Mouse (Mus musculus) neural tube, embryonic 12.5 days (tissue): ENCODE data around the gene Fth1. TPM values are rescaled to one million over a fixed set of nuclear protein-coding genes. Genes with fewer than 3 reads are reported as not detected.

Experiments used
- ATAC-seq: fragments of 200-750 bp; cut with Nextera tagmentation; 2 replicates; pipeline ENCODE4 v1.8.0; 2017; ENCODE audit warnings: low read depth, mild to moderate bottlenecking, moderate TSS enrichment, moderate library complexity; ENCODE audit not compliant: low FRiP score
- H3K27ac ChIP-seq: fragments of 300-500 bp; sonication (generic); 2 replicates; pipeline ENCODE4 v1.5.1; 2016
- H3K27me3 ChIP-seq: fragments of 300-500 bp; sonication (generic); replicated peaks from 2 replicates; pipeline ENCODE4 v1.6.1; 2016; ENCODE audit warnings: mild to moderate bottlenecking
- H3K36me3 ChIP-seq: fragments of 300-500 bp; sonication (generic); 2 replicates; pipeline ENCODE4 v1.6.1; 2016; ENCODE audit warnings: mild to moderate bottlenecking
- H3K4me1 ChIP-seq: fragments of 300-500 bp; sonication (generic); 2 replicates; pipeline ENCODE4 v1.6.1; 2016
- H3K4me2 ChIP-seq: fragments of 300-500 bp; sonication (generic); replicated peaks from 2 replicates; pipeline ENCODE4 v1.6.1; 2016; ENCODE audit warnings: mild to moderate bottlenecking
- H3K4me3 ChIP-seq: fragments of 300-500 bp; sonication (generic); 2 replicates; pipeline ENCODE4 v1.5.1; 2016
- H3K9ac ChIP-seq: fragments of 300-500 bp; sonication (generic); 2 replicates; pipeline ENCODE4 v1.6.1; 2016; ENCODE audit warnings: mild to moderate bottlenecking
- H3K9me3 ChIP-seq: fragments of 300-500 bp; sonication (generic); 2 replicates; pipeline ENCODE4 v1.6.1; 2016; ENCODE audit warnings: mild to moderate bottlenecking
- WGBS: fragments of 180-500 bp; shearing (Covaris S2); methylation state at CpG from one replicate; pipeline ENCODE4 v1.1.7; 2016; 5-methylcytosine and 5-hydroxymethylcytosine counted together
- polyA plus RNA-seq: library from polyadenylated mRNA; unstranded; fragments of >200 nt; fragmentation: Nextera tagmentation; extraction: Ambion mirVana; gene quantifications from 2 replicates; pipeline ENCODE4 v1.2.1, GENCODE M21; 2016

Gene Fth1
- polyA plus RNA-seq, 1 experiment from 2014 or later = 1,314 TPM

- H3K9ac ChIP-seq = no peak overlapping the region
- H3K4me2 ChIP-seq = no peak overlapping the region
- WGBS = 75% methylated on average over 2 of the region's 2 CpGs
- H3K9me3 ChIP-seq = no peaks in the 10 kb centered on the region
- no peaks in the 10 kb centered on the region for H3K36me3 ChIP-seq
- H3K4me3 ChIP-seq = no peak overlapping the region
- H3K4me1 ChIP-seq = 0 out of 2 replicates have a peak, but pooled peaks cover 2% of the 10 kb centered on the region
- H3K27ac ChIP-seq = no peak overlapping the region
- ATAC-seq = no peak
- H3K27me3 ChIP-seq = no peaks in the 10 kb centered on the region
Observed at GRCm38 (mm10) chr19:9998063-9998416, 17.6 kb downstream of the Fth1 start.

GRCm38 (mm10) chr19:9998736-9999486, 18.5 kb downstream of the Fth1 start:
- 72% methylated on average over 13 of the region's 13 CpGs for whole genome bisulfite sequencing
- no peaks in the 10 kb centered on the region for H3K36me3 ChIP-seq
- H3K4me2 ChIP-seq = no peak overlapping the region
- no peaks in the 10 kb centered on the region for H3K9me3 ChIP-seq
- H3K27ac ChIP-seq = no peak overlapping the region
- H3K4me3 ChIP-seq = no peak overlapping the region
- no peak overlapping the region for H3K9ac ChIP-seq
- no peak for ATAC-seq
- H3K27me3 ChIP-seq = no peaks in the 10 kb centered on the region
- no peaks in the 10 kb centered on the region for H3K4me1 ChIP-seq

GRCm38 (mm10) chr19:10000330-10000729, 19.9 kb downstream of the Fth1 start:
- 33% methylated on average over 3 of the region's 3 CpGs for WGBS
- H3K4me2 ChIP-seq = no peak overlapping the region
- H3K9ac ChIP-seq = no peak overlapping the region
- no peak overlapping the region for H3K4me3 ChIP-seq
- no peaks in the 10 kb centered on the region for H3K9me3 ChIP-seq
- no peak overlapping the region for H3K27ac ChIP-seq
- no peaks in the 10 kb centered on the region for H3K27me3 ChIP-seq
- no peaks in the 10 kb centered on the region for H3K36me3 ChIP-seq
- ATAC-seq = peak; percentile 41; the same call in 1 of the 2 replicates
- H3K4me1 ChIP-seq = no peaks in the 10 kb centered on the region

GRCm38 (mm10) chr19:10001206-10001969, 21.0 kb downstream of the Fth1 start, which contains the start of the genes Best1 and Rab3il1:
Best1 (minus strand) TSS chr19:10001633.
Rab3il1 (plus strand) TSS chr19:10001669.
- no peak within 1 kb of the TSS for H3K4me2 ChIP-seq
- H3K4me3 ChIP-seq = no peak within 1 kb of the TSS
- no peak within 1 kb of the TSS for H3K27ac ChIP-seq
- H3K27me3 ChIP-seq = no peaks in the 10 kb centered on the region
- H3K4me1 ChIP-seq = no peaks in the 10 kb centered on the region
- no peak within 1 kb of the TSS for H3K9ac ChIP-seq
- no peaks in the 10 kb centered on the region for H3K36me3 ChIP-seq
- no peaks in the 10 kb centered on the region for H3K9me3 ChIP-seq
- 79% methylated on average over 7 of the region's 7 CpGs for WGBS
- ATAC-seq = no peak

- Histone ChIP-seq H3K4me2 (no peak overlapping the region), H3K4me1 (no peaks in the 10 kb centered on the region), H3K9me3 (no peaks in the 10 kb centered on the region), H3K4me3 (no peak overlapping the region), H3K27me3 (no peaks in the 10 kb centered on the region), H3K36me3 (no peaks in the 10 kb centered on the region), H3K9ac (no peak overlapping the region), H3K27ac (no peak overlapping the region)
- no peak for ATAC-seq
- 85% methylated on average over 1 of the region's 1 CpGs for WGBS
Observed at GRCm38 (mm10) chr19:10003696-10004095, 23.3 kb downstream of the Fth1 start.

- no peak overlapping the region for H3K9ac ChIP-seq
- no peak overlapping the region for H3K4me2 ChIP-seq
- WGBS = 83% methylated on average over 1 of the region's 1 CpGs
- no peaks in the 10 kb centered on the region for H3K27me3 ChIP-seq
- no peaks in the 10 kb centered on the region; the same call in 1 of the 2 replicates for H3K4me1 ChIP-seq
- no peaks in the 10 kb centered on the region for H3K9me3 ChIP-seq
- H3K27ac ChIP-seq = no peak overlapping the region
- no peak for ATAC-seq
- H3K4me3 ChIP-seq = no peak overlapping the region
- H3K36me3 ChIP-seq = no peaks in the 10 kb centered on the region
Observed at GRCm38 (mm10) chr19:10011408-10011807, 31.0 kb downstream of the Fth1 start.

GRCm38 (mm10) chr19:10012827-10013278, 32.5 kb downstream of the Fth1 start:
- 0 out of 2 replicates have a peak overlapping the region, but pooled peaks have one; percentile 21 for H3K9ac ChIP-seq

GRCm38 (mm10) chr19:10013348-10013747, 33.0 kb downstream of the Fth1 start:
- no peak overlapping the region for H3K4me2 ChIP-seq
- no peaks in the 10 kb centered on the region for H3K9me3 ChIP-seq
- peaks cover 9% of the 10 kb centered on the region for H3K4me1 ChIP-seq
- no peak overlapping the region for H3K4me3 ChIP-seq
- no peak overlapping the region for H3K9ac ChIP-seq
- no peaks in the 10 kb centered on the region for H3K27me3 ChIP-seq
- peak overlapping the region; percentile 42; the same call in 1 of the 2 replicates for H3K27ac ChIP-seq
- H3K36me3 ChIP-seq = no peaks in the 10 kb centered on the region
- no peak for ATAC-seq
- 48% methylated on average over 3 of the region's 3 CpGs for WGBS

More at GRCm38 (mm10) chr19:10012827-10013278, 32.5 kb downstream of the Fth1 start:
- Histone ChIP-seq H3K27me3 (no peaks in the 10 kb centered on the region), H3K27ac (peak overlapping the region; percentile 42; the same call in 1 of the 2 replicates), H3K4me1 (peaks cover 5% of the 10 kb centered on the region), H3K9me3 (no peaks in the 10 kb centered on the region), H3K4me2 (no peak overlapping the region), H3K36me3 (no peaks in the 10 kb centered on the region), H3K4me3 (no peak overlapping the region)
- WGBS = 34% methylated on average over 6 of the region's 6 CpGs
- no peak for ATAC-seq

GRCm38 (mm10) chr19:10013913-10014312, 33.5 kb downstream of the Fth1 start:
- H3K4me3 ChIP-seq = no peak overlapping the region
- H3K4me1 ChIP-seq = peaks cover 15% of the 10 kb centered on the region
- WGBS = 53% methylated on average over 5 of the region's 5 CpGs
- 0 out of 2 replicates have a peak, but pooled peaks cover 2% of the 10 kb centered on the region for H3K27me3 ChIP-seq
- H3K4me2 ChIP-seq = no peak overlapping the region
- ATAC-seq = no peak
- no peak overlapping the region for H3K27ac ChIP-seq
- no peak overlapping the region for H3K9ac ChIP-seq
- no peaks in the 10 kb centered on the region for H3K9me3 ChIP-seq
- no peaks in the 10 kb centered on the region for H3K36me3 ChIP-seq

- H3K4me1 ChIP-seq = peaks cover 20% of the 10 kb centered on the region
- WGBS = 83% methylated on average over 13 of the region's 13 CpGs
- H3K9me3 ChIP-seq = no peaks in the 10 kb centered on the region
- H3K27me3 ChIP-seq = 0 out of 2 replicates have a peak, but pooled peaks cover 8% of the 10 kb centered on the region
- H3K4me3 ChIP-seq = no peak overlapping the region
- no peak overlapping the region for H3K4me2 ChIP-seq
- ATAC-seq = no peak
- no peak overlapping the region for H3K27ac ChIP-seq
- no peaks in the 10 kb centered on the region for H3K36me3 ChIP-seq
- H3K9ac ChIP-seq = no peak overlapping the region
Observed at GRCm38 (mm10) chr19:10014824-10015223, 34.4 kb downstream of the Fth1 start.

- Histone ChIP-seq H3K4me3 (no peak overlapping the region), H3K36me3 (no peaks in the 10 kb centered on the region), H3K27ac (no peak overlapping the region), H3K4me2 (no peak overlapping the region), H3K9me3 (no peaks in the 10 kb centered on the region), H3K4me1 (peaks cover 20% of the 10 kb centered on the region), H3K9ac (no peak overlapping the region), H3K27me3 (0 out of 2 replicates have a peak, but pooled peaks cover 8% of the 10 kb centered on the region)
- no peak for ATAC-seq
- 79% methylated on average over 4 of the region's 4 CpGs for whole genome bisulfite sequencing
Observed at GRCm38 (mm10) chr19:10015442-10015841, 35.0 kb downstream of the Fth1 start.

GRCm38 (mm10) chr19:10016151-10016550, 35.8 kb downstream of the Fth1 start:
- WGBS = 87% methylated on average over 4 of the region's 4 CpGs
- no peak overlapping the region for H3K27ac ChIP-seq
- H3K36me3 ChIP-seq = no peaks in the 10 kb centered on the region
- H3K4me1 ChIP-seq = peaks cover 20% of the 10 kb centered on the region
- H3K9ac ChIP-seq = no peak overlapping the region
- H3K4me2 ChIP-seq = no peak overlapping the region
- no peak for ATAC-seq
- H3K9me3 ChIP-seq = no peaks in the 10 kb centered on the region
- H3K27me3 ChIP-seq = 0 out of 2 replicates have a peak, but pooled peaks cover 8% of the 10 kb centered on the region
- H3K4me3 ChIP-seq = no peak overlapping the region
